Mouse (Mus musculus): ENCODE measurements around the gene AC124502.3. TPM values are rescaled to one million over a fixed set of nuclear protein-coding genes. Genes with fewer than 3 reads are reported as not detected.

The AC124502.3 gene
- polyA plus RNA-seq (2014; fragmentation: Nextera tagmentation; extraction: Ambion mirVana): 1.7 and 2.0 TPM in 2 replicates

DNA sequence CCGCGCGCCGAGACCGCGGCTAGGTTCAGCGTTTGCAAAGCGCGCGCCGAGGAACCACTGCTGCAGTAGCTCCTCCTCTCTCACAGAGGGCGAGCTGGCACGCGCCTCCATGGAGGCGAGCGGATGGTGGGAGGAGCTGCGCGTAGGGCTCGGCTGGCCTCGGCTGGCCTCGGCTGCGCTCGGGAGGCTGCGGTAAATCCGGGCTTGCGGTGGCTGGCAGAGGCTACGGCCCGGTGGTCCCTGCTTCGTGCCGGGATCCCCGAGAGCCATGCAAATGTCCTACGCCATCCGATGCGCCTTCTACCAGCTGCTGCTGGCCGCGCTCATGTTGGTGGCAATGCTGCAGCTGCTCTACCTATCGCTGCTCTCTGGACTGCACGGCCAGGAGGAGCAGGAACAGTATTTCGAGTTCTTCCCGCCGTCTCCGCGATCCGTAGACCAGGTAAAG, at the start of gene AC124502.3, which contains the start of gene B4gat1:
Gene AC124502.3 (plus strand): TSS at position 183 of the 448 bp plus-strand sequence.
Gene B4gat1 (plus strand): TSS at position 118 of the 448 bp plus-strand sequence.
- DNase-seq (ENCODE audit: low spot score) (peak; percentile 93), ATAC-seq (ENCODE audit: insufficient number of reproducible peaks, low FRiP score, low TSS enrichment, low read depth) (peak; percentile 82)
- Histone ChIP-seq H3K27me3 (ENCODE audit: control insufficient read depth, insufficient read depth, low read length) (no peaks in the 10 kb centered on the region), H3K9me3 (ENCODE audit: control insufficient read depth, low read length) (no peaks in the 10 kb centered on the region), H3K9ac (ENCODE audit: low read length) (peak within 1 kb of the TSS; percentile 87), H3K4me3 (ENCODE audit: low read depth, low read length) (peak within 1 kb of the TSS; percentile 82), H3K4me2 (ENCODE audit: low read depth, severe bottlenecking) (peak within 1 kb of the TSS; percentile 99), H3K4me1 (ENCODE audit: control insufficient read depth, insufficient read depth, low read length) (peaks cover 21% of the 10 kb centered on the region; the same call in 1 of the 2 replicates), H3K27ac (replicated peaks; ENCODE audit: low read depth, low read length) (0 out of 2 replicates have a peak within 1 kb of the TSS, but pooled peaks have one; percentile 60), H3K36me3 (ENCODE audit: control insufficient read depth, insufficient read depth, low read length) (no peaks in the 10 kb centered on the region)
- under 1% methylated on average over 44 of the region's 44 CpGs for WGBS

DNA sequence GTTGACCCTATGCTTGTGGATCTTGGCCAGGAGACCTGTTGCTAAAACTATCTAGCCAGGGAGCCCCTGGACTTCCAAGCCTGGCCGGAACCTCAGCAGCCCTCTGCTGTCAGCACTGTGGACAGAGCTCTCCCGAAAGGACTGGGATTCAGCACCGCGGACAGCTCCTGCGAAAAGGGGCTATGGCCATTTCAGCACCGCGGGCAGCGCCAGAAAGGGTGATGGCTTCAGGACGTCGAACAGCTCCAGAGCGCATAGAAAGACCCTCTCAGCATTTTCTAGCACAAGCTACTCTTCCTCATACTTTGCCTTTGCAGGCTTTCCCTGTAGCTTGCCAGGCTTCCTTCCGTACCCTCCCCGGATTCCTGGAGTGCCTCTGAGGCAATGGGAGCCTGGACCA, 49.7 kb upstream of the AC124502.3 start:
- no peak overlapping the region for H3K4me3 ChIP-seq (ENCODE audit: low read depth, low read length)
- H3K4me2 ChIP-seq (ENCODE audit: low read depth, severe bottlenecking): no peak overlapping the region
- no peaks in the 10 kb centered on the region for H3K4me1 ChIP-seq (ENCODE audit: control insufficient read depth, insufficient read depth, low read length)
- no peak overlapping the region for H3K27ac ChIP-seq (replicated peaks; ENCODE audit: low read depth, low read length)
- ATAC-seq (ENCODE audit: insufficient number of reproducible peaks, low FRiP score, low TSS enrichment, low read depth) (no peak), DNase-seq (ENCODE audit: low spot score) (peak; percentile 100)
- 4% methylated on average over 13 of the region's 13 CpGs for WGBS
- H3K36me3 ChIP-seq (ENCODE audit: control insufficient read depth, insufficient read depth, low read length): no peaks in the 10 kb centered on the region
- no peaks in the 10 kb centered on the region for H3K9me3 ChIP-seq (ENCODE audit: control insufficient read depth, low read length)
- H3K9ac ChIP-seq (ENCODE audit: low read length): no peak overlapping the region
- H3K27me3 ChIP-seq (ENCODE audit: control insufficient read depth, insufficient read depth, low read length): peaks cover 45% of the 10 kb centered on the region

- ATAC-seq (ENCODE audit: insufficient number of reproducible peaks, low FRiP score, low TSS enrichment, low read depth) (no peak), DNase-seq (ENCODE audit: low spot score) (no peak)
- no peaks in the 10 kb centered on the region for H3K9me3 ChIP-seq (ENCODE audit: control insufficient read depth, low read length)
- no peak overlapping the region for H3K4me2 ChIP-seq (ENCODE audit: low read depth, severe bottlenecking)
- no peak overlapping the region for H3K9ac ChIP-seq (ENCODE audit: low read length)
- no peak overlapping the region for H3K4me3 ChIP-seq (ENCODE audit: low read depth, low read length)
- H3K27me3 ChIP-seq (ENCODE audit: control insufficient read depth, insufficient read depth, low read length): peaks cover 39% of the 10 kb centered on the region
- 20% methylated on average over 46 of the region's 47 CpGs for WGBS
- no peak overlapping the region for H3K27ac ChIP-seq (replicated peaks; ENCODE audit: low read depth, low read length)
- no peaks in the 10 kb centered on the region for H3K4me1 ChIP-seq (ENCODE audit: control insufficient read depth, insufficient read depth, low read length)
- H3K36me3 ChIP-seq (ENCODE audit: control insufficient read depth, insufficient read depth, low read length): no peaks in the 10 kb centered on the region
These were observed 49.0 kb upstream of the AC124502.3 start for GRCm38 (mm10) chr19:4989434-4990255.

GRCm38 (mm10) chr19:4990256-4990625, 48.5 kb upstream of the AC124502.3 start, which contains the start of gene Npas4:
Npas4 (minus strand) TSS chr19:4990316.
- H3K9me3 ChIP-seq (ENCODE audit: control insufficient read depth, low read length): no peaks in the 10 kb centered on the region
- H3K27me3 ChIP-seq (ENCODE audit: control insufficient read depth, insufficient read depth, low read length): peaks cover 39% of the 10 kb centered on the region
- DNase-seq (ENCODE audit: low spot score) (no peak), ATAC-seq (ENCODE audit: insufficient number of reproducible peaks, low FRiP score, low TSS enrichment, low read depth) (no peak)
- no peaks in the 10 kb centered on the region for H3K4me1 ChIP-seq (ENCODE audit: control insufficient read depth, insufficient read depth, low read length)
- H3K36me3 ChIP-seq (ENCODE audit: control insufficient read depth, insufficient read depth, low read length): no peaks in the 10 kb centered on the region
- H3K9ac ChIP-seq (ENCODE audit: low read length): no peak within 1 kb of the TSS
- no peak within 1 kb of the TSS for H3K4me2 ChIP-seq (ENCODE audit: low read depth, severe bottlenecking)
- no peak within 1 kb of the TSS for H3K27ac ChIP-seq (replicated peaks; ENCODE audit: low read depth, low read length)
- WGBS: 20% methylated on average over 4 of the region's 4 CpGs
- no peak within 1 kb of the TSS for H3K4me3 ChIP-seq (ENCODE audit: low read depth, low read length)

DNA sequence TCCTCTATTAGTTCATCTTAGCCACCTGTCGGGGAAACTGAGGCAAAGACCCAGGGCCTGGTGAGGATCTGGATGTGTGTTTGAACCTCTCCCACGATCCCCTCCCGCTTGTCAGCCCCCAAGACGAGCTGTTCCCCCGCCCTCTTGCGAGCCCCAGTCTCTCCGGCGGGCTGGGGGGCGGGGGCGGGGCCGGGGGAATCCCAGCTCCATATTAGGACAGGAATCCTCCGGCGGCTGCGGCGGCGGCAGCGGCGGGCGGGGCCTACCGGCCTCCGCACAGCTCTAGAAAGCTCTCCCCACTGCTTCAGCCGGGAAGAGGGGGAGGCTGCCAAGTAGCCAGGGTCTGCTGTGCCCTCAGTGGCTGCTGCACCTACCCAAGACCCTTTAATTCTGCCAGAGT, 48.0 kb upstream of the AC124502.3 start:
- Histone ChIP-seq H3K36me3 (ENCODE audit: control insufficient read depth, insufficient read depth, low read length) (no peaks in the 10 kb centered on the region), H3K4me3 (ENCODE audit: low read depth, low read length) (no peak overlapping the region), H3K27ac (replicated peaks; ENCODE audit: low read depth, low read length) (no peak overlapping the region), H3K4me1 (ENCODE audit: control insufficient read depth, insufficient read depth, low read length) (no peaks in the 10 kb centered on the region), H3K9me3 (ENCODE audit: control insufficient read depth, low read length) (no peaks in the 10 kb centered on the region), H3K4me2 (ENCODE audit: low read depth, severe bottlenecking) (no peak overlapping the region), H3K27me3 (ENCODE audit: control insufficient read depth, insufficient read depth, low read length) (peaks cover 36% of the 10 kb centered on the region), H3K9ac (ENCODE audit: low read length) (no peak overlapping the region)
- ATAC-seq (ENCODE audit: insufficient number of reproducible peaks, low FRiP score, low TSS enrichment, low read depth): no peak
- no peak for DNase-seq (ENCODE audit: low spot score)
- WGBS: 2% methylated on average over 22 of the region's 22 CpGs

DNA sequence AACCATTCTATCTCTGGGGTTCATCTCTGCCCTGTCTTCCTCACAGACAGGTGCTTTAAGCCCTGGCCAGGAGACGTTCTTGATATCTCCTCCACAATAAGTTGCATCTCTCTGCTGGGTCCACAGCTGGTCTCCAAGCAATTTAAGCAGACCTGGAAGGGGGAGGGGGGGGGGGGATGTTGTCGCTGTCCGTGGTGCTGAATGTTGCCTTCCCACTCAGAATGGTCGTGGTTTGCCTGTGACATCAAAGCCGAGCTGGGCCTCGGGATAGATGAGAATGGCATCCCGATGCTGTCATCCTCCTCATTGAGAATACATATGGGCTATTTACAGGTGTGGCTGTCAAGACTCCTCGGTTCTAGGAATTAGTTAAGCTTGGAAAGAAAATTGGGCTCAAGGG, 46.3 kb upstream of the AC124502.3 start:
- DNase-seq (ENCODE audit: low spot score): peak; percentile 64
- H3K27me3 ChIP-seq (ENCODE audit: control insufficient read depth, insufficient read depth, low read length): peaks cover 36% of the 10 kb centered on the region
- no peaks in the 10 kb centered on the region for H3K9me3 ChIP-seq (ENCODE audit: control insufficient read depth, low read length)
- no peaks in the 10 kb centered on the region for H3K36me3 ChIP-seq (ENCODE audit: control insufficient read depth, insufficient read depth, low read length)
- no peak overlapping the region for H3K27ac ChIP-seq (replicated peaks; ENCODE audit: low read depth, low read length)
- no peaks in the 10 kb centered on the region for H3K4me1 ChIP-seq (ENCODE audit: control insufficient read depth, insufficient read depth, low read length)
- no peak overlapping the region for H3K4me2 ChIP-seq (ENCODE audit: low read depth, severe bottlenecking)
- ATAC-seq (ENCODE audit: insufficient number of reproducible peaks, low FRiP score, low TSS enrichment, low read depth): no peak
- no peak overlapping the region for H3K9ac ChIP-seq (ENCODE audit: low read length)
- H3K4me3 ChIP-seq (ENCODE audit: low read depth, low read length): no peak overlapping the region
- WGBS: 15% methylated on average over 8 of the region's 8 CpGs

- no peaks in the 10 kb centered on the region for H3K4me1 ChIP-seq (ENCODE audit: control insufficient read depth, insufficient read depth, low read length)
- peaks cover 36% of the 10 kb centered on the region for H3K27me3 ChIP-seq (ENCODE audit: control insufficient read depth, insufficient read depth, low read length)
- H3K9ac ChIP-seq (ENCODE audit: low read length): no peak overlapping the region
- WGBS: 5% methylated on average over 9 of the region's 9 CpGs
- H3K27ac ChIP-seq (replicated peaks; ENCODE audit: low read depth, low read length): no peak overlapping the region
- H3K36me3 ChIP-seq (ENCODE audit: control insufficient read depth, insufficient read depth, low read length): no peaks in the 10 kb centered on the region
- ATAC-seq (ENCODE audit: insufficient number of reproducible peaks, low FRiP score, low TSS enrichment, low read depth): no peak
- H3K4me2 ChIP-seq (ENCODE audit: low read depth, severe bottlenecking): no peak overlapping the region
- H3K4me3 ChIP-seq (ENCODE audit: low read depth, low read length): no peak overlapping the region
- no peaks in the 10 kb centered on the region for H3K9me3 ChIP-seq (ENCODE audit: control insufficient read depth, low read length)
- DNase-seq (ENCODE audit: low spot score): no peak
These were observed 45.8 kb upstream of the AC124502.3 start for GRCm38 (mm10) chr19:4992904-4993303.

- H3K27ac ChIP-seq (replicated peaks; ENCODE audit: low read depth, low read length): no peak overlapping the region
- H3K4me1 ChIP-seq (ENCODE audit: control insufficient read depth, insufficient read depth, low read length): no peaks in the 10 kb centered on the region
- H3K4me2 ChIP-seq (ENCODE audit: low read depth, severe bottlenecking): no peak overlapping the region
- peaks cover 36% of the 10 kb centered on the region for H3K27me3 ChIP-seq (ENCODE audit: control insufficient read depth, insufficient read depth, low read length)
- 70% methylated on average over 5 of the region's 5 CpGs for WGBS
- H3K4me3 ChIP-seq (ENCODE audit: low read depth, low read length): no peak overlapping the region
- no peak overlapping the region for H3K9ac ChIP-seq (ENCODE audit: low read length)
- H3K36me3 ChIP-seq (ENCODE audit: control insufficient read depth, insufficient read depth, low read length): no peaks in the 10 kb centered on the region
- H3K9me3 ChIP-seq (ENCODE audit: control insufficient read depth, low read length): no peaks in the 10 kb centered on the region
- ATAC-seq (ENCODE audit: insufficient number of reproducible peaks, low FRiP score, low TSS enrichment, low read depth) (no peak), DNase-seq (ENCODE audit: low spot score) (no peak)
These were observed 44.6 kb upstream of the AC124502.3 start for GRCm38 (mm10) chr19:4994043-4994442.

Data from limb, embryonic 11.5 days (tissue).